Mouse (Mus musculus) cerebellum, adult 11 months (tissue): ENCODE measurements around the gene Nat8f5.
A peak's percentile ranks its signal among the peaks of the same experiment; 100 is the strongest.
"Not testable (repeated sequence)": the region's sequence is repeated elsewhere in the genome, so short reads cannot be mapped to it uniquely, and the experiment has no call there.

Experiments
- DNase-seq: peaks from one replicate; pipeline ENCODE4 v3.0.0; 2022

Gene Nat8f5

GRCm38 (mm10) chr6:85820837-85821236 lies at the start of gene Nat8f5, which contains the start of gene Nat8f6:
Nat8f5 (minus strand) TSS chr6:85820972.
Nat8f6 (minus strand) TSS chr6:85820954.
- DNase-seq: no peak

DNA sequence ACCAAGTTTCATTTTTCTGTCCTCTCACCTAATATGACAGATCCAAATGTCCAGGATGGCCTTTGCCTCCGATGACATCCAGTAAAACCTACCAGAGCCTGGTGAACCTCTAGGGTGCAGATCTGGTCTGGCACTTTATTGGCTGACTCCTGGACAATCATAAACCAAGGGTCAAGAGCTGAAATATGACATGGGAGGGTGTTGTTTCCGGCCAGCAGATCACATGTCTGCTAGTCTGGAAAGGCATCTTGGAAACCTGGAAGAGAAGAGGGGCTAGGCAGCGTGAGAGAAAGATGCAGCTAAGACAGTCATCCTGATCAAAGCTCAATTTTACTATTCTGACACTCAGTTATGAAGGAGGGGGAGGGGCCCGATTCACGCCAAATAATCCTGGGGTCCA lies 48.2 kb upstream of the Nat8f5 start, which contains the start of gene Nat8f2:
Gene Nat8f2, minus strand, starts transcription at position 153 of the 400 bp plus-strand sequence.
- not testable (repeated sequence) for DNase-seq

DNA sequence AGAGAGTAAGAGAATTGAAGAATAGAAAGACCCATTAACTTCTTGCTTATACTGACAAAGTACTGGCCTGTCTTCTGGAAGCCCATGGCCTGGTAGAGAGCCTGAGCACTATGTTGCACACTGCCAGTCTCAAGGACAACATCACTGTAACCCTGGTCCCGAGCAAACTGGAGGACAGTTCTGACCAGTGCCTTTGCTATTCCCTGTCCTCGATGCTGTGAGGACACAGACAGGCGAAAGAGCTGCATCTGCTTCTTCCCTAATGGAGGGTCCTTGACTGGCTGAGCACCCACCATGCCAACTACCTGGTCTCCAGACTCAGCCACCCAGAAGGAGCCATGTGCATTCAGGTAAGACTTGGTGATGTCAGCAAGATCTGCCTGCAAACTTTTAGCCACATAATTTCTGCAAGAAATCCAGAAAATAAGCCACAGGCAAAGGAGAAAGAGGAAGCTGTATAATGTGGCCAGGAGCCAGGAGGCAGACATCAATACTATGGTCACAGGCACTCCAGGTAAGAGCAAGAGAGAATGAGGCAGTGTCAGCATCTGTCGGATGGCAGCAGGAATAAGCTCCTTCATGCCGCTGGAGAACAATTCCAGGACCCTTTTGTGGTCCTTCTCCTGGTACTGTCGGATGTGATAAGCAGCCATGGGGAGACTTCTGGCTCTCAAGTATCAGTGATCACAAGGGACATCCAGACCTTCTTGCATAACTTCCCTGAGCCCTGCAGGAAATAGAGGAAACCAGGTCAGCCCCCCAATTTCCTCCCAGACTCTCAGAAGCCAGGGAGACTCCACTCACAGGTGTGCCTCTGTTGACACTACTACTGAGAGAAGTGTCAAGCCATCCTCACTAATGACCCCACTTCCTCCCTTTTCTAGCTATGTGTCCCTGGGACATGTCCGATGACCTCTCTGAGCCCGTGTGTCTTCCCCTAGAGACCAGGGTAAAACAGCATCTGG lies 47.2 kb upstream of the Nat8f5 start:
- no peak for DNase-seq

- not testable (repeated sequence) for DNase-seq
These were observed 46.2 kb upstream of the Nat8f5 start for GRCm38 (mm10) chr6:85866995-85867394.

- DNase-seq: not testable (repeated sequence)
These were observed 45.4 kb upstream of the Nat8f5 start for GRCm38 (mm10) chr6:85866166-85866565.

- peak; percentile 7 for DNase-seq
These were observed 44.3 kb upstream of the Nat8f5 start for GRCm38 (mm10) chr6:85864900-85865639.

- no peak for DNase-seq
These were observed 43.1 kb upstream of the Nat8f5 start for GRCm38 (mm10) chr6:85863840-85864239.

GRCm38 (mm10) chr6:85863136-85863535 lies 42.4 kb upstream of the Nat8f5 start:
- DNase-seq: no peak

GRCm38 (mm10) chr6:85862565-85862964 lies 41.8 kb upstream of the Nat8f5 start:
- DNase-seq: no peak

GRCm38 (mm10) chr6:85861247-85861646 lies 40.5 kb upstream of the Nat8f5 start:
- no peak for DNase-seq

- peak; percentile 23 for DNase-seq
These were observed 35.5 kb upstream of the Nat8f5 start for GRCm38 (mm10) chr6:85856194-85856678.

DNA sequence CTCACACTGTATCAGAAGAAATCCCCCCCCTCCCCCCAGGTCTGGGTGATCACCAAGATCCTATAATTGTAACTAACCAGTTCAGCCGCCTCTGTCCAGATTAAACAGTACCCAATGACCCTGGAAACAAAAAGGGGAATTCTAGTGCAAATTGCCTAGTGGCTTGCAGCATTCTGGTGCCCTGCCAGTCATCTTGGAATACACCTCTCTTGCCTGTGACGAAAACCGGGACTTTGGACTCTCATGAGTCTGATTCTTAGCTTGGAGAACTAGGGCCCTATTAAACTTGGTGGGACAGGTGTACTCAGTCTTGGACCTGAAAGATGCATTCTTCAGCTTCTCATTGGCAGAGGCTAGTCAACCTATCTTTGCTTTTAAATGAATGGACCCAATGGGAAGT lies 32.7 kb upstream of the Nat8f5 start:
- DNase-seq: no peak

- DNase-seq: no peak
These were observed 30.4 kb upstream of the Nat8f5 start for GRCm38 (mm10) chr6:85851062-85851773.

DNA sequence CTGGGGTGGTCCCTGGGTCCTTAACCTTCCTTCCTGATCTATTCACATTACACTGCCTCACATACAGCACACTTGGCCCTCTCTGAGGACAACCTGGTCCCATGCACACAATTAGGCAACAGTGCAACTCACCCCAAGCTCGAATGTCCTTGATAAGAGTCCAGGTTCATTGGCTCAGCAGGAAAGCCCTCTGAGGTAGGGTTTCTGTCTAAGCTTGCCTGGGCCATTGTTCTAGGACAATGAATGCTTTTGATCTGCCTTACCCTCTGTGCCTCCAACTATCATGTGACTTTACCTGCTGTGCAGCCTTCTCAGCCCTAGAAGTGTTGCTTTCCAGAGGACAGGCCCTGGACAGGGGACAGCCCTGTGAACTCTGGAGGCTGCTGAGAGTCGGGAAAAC lies 28.5 kb upstream of the Nat8f5 start:
- no peak for DNase-seq

GRCm38 (mm10) chr6:85848140-85848539 lies 27.4 kb upstream of the Nat8f5 start:
- DNase-seq: no peak

DNA sequence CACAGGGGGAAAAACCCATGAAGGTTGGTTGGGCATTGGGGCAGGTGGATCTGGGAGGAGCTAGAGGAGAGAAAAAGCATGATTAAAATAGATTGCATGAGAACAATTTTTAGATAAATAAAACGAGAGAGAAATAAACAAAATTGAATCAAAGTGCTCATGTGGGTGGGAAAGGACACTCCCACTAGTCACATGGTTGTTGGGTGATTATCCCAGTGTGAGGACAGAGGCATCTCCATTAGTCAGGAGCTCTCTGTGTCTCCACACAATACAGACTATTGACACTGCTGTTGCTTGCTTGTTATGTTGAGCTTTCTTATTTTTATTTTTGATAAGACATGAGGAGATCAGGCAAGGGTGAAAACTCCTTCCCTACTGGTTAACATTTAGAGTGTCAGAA lies 26.1 kb upstream of the Nat8f5 start:
- no peak for DNase-seq

DNA sequence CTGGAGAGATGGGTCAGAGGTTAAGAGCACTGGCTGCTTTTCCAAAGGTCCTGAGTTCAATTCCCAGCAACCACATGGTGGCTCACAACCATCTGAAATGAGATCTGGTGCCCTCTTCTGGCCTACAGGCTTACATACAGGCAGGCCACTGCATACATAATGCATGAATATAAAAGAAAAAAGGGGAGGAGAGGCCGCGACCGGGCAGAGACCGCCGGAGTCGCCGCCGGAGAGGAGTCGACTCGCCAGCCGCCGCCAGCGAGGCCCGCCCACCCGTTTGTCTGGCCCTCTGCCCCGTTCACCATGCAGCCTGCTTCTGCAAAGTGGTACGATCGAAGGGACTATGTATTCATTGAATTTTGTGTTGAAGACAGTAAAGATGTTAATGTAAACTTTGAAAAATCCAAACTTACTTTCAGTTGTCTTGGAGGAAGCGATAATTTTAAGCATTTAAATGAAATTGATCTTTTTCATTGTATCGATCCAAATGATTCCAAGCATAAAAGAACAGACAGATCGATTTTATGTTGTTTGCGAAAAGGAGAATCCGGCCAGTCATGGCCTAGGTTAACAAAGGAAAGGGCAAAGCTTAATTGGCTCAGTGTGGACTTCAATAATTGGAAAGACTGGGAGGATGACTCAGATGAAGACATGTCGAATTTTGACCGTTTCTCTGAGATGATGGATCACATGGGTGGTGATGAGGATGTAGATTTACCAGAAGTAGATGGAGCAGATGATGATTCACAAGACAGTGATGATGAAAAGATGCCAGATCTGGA lies 23.1 kb upstream of the Nat8f5 start:
- DNase-seq: not testable (repeated sequence)

DNA sequence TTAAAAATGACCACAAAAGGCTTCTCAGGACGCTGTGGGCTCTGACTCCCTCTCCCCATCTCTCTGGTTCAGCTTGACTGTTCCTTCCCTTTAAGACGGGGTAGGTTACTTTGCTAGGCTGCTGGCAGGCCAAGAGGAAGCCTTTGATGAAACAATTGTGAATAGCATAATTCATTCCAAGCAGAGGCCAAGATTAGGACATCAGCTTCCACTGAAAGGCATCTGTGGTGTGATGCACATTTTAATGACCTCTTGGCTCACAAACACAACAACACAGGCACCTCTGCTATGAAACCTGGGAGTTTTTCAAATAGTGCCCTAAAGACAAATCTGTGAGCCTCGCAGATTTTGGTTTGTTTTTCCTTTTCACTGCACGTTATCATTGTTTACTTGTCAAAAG lies 19.2 kb upstream of the Nat8f5 start:
- DNase-seq: no peak

GRCm38 (mm10) chr6:85838674-85839073 lies 17.9 kb upstream of the Nat8f5 start:
- no peak for DNase-seq

- not testable (repeated sequence) for DNase-seq
These were observed 16.5 kb upstream of the Nat8f5 start for GRCm38 (mm10) chr6:85837307-85837706.

DNA sequence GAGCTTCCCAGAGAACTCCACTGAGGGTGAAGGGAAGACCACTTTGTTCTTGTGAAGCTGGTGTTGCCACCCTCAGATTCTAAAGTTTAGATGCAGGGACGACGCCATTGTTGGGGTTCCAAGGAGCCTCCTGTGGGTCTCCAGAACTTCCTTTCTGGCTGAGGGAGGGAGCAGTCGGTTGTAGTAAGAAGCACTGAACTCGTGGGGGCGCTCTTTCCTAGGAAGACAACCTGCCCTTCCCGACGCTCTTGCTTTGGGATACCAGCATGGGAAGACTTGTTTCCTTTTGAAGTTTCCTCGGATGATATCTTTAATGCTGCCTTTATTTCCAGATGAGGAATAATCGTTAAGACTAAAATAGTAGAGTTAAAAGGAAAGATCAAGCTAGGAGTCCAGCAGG lies 16.1 kb upstream of the Nat8f5 start:
- peak; percentile 29 for DNase-seq

- not testable (repeated sequence) for DNase-seq
These were observed 15.3 kb upstream of the Nat8f5 start for GRCm38 (mm10) chr6:85836098-85836497.
